Mouse (Mus musculus) megakaryocyte, embryonic 14.5 days (primary cell): ENCODE measurements around the gene Cdt1. TPM values are rescaled to one million over a fixed set of nuclear protein-coding genes. Genes with fewer than 3 reads are reported as not detected.

Experiments
- H3K27me3 ChIP-seq: replicated peaks from 2 replicates; pipeline ENCODE3; 2012; ENCODE audit warnings: inconsistent platforms
- H3K36me3 ChIP-seq: replicated peaks from 2 replicates; pipeline ENCODE3; 2012; ENCODE audit warnings: low read length, inconsistent platforms, mixed read lengths
- H3K4me1 ChIP-seq: 2 replicates; pipeline ENCODE4 v1.6.1; 2012; ENCODE audit warnings: inconsistent platforms
- H3K4me3 ChIP-seq: replicated peaks from 2 replicates; pipeline ENCODE3; 2012; ENCODE audit warnings: moderate library complexity, mild to moderate bottlenecking, inconsistent platforms
- H3K9me3 ChIP-seq: 2 replicates; pipeline ENCODE4 v1.6.1; 2012; ENCODE audit warnings: inconsistent platforms
- FLI1 ChIP-seq: IDR thresholded peaks from 2 replicates; pipeline ENCODE4 v1.6.1; 2012; ENCODE audit warnings: low read length, inconsistent platforms, mixed read lengths
- GATA1 ChIP-seq: IDR thresholded peaks from 3 replicates; pipeline ENCODE4 v1.6.1; 2012; ENCODE audit warnings: mixed read lengths, low read length, inconsistent platforms, borderline replicate concordance
- polyA plus RNA-seq: library from polyadenylated mRNA; stranded (reverse); fragments of >175 nt; gene quantifications from 2 replicates; pipeline ENCODE4 v1.2.3, GENCODE M21; 2012; ENCODE audit warnings: low replicate concordance; ENCODE audit not compliant: insufficient read depth

Gene Cdt1
- polyA plus RNA-seq, 1 experiment, result 68.9 TPM

DNA sequence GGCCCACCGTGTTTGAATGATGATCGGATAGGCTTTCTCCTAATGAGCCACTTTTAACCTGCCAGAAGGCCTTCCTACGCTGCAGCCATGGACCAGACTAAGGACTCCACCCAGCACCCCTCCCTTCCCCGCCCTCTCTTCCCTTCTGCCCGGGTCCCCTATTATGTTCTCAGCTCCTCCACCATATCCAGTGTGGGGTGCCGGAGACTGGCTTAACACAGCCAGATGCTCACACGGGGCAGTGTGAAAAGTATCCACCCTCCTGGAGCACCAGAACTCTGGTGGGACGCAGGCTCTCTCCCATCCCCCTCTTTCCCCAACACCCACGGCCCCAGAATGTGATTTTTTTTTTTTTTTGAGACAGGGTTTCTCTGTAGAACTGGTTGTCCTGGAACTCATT, 5.8 kb downstream of the Cdt1 start:
- H3K4me1 ChIP-seq, result peaks cover 68% of the 10 kb centered on the region

DNA sequence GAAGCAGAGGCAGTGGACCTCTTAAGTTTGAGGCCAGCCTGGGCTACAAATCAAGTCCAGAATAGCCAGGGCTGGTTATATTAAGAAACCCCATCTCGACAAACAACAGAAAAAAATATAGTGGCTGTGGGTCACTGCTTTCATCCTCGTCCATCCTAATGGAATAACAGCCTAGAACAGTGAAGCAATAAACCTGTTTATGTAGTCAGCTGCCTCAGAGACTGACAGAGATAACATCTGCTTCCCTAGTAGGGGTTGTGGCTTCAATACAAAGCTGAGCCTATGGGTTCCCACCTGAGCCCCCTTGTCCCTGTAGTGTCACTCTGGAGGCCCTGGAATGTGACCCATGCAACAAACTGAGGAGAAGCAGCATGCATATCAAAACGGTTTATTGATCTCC, 6.4 kb downstream of the Cdt1 start:
- Histone ChIP-seq H3K36me3 (peaks cover 75% of the 10 kb centered on the region), H3K4me3 (peak overlapping the region; percentile 98), H3K4me1 (peaks cover 63% of the 10 kb centered on the region), H3K27me3 (no peaks in the 10 kb centered on the region), H3K9me3 (no peaks in the 10 kb centered on the region)
- TF ChIP-seq GATA1 (no peak), FLI1 (no peak)

More for the DNA sequence above, 5.8 kb downstream of the Cdt1 start:
- Histone ChIP-seq H3K27me3 (no peaks in the 10 kb centered on the region), H3K9me3 (no peaks in the 10 kb centered on the region), H3K4me3 (no peak overlapping the region), H3K36me3 (peaks cover 72% of the 10 kb centered on the region)
- TF ChIP-seq FLI1 (no peak), GATA1 (no peak)

DNA sequence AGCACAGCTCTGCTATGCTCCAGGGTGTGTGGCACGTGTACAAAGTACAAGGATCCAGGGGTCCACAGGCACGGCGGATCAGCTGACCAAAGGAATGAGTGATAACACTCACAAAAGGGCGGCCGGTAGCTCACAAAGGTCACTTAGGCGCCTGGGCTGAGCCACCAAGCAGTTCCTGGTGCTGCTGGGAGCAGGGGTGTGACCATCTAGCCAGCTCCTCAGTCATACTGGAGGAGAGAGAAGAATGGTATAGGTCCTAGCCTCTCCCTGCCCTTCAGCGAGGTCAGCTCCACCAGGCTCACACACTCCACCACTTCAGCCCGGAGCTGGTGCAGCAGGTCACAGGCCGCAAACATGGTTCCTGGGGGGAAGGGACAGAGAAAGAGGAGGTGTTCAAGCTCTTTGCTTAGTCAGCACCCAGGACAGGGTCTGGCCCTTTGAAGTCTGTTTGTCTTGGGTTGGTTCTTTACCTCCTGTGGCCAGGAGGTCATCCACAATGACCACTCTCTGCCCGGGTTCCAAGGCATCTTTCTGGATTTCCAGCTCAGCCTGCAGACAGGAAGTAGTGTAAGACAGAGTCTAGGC, 6.9 kb downstream of the Cdt1 start:
- Histone ChIP-seq H3K4me1 (peaks cover 61% of the 10 kb centered on the region), H3K36me3 (peaks cover 72% of the 10 kb centered on the region), H3K4me3 (peak overlapping the region; percentile 98), H3K9me3 (no peaks in the 10 kb centered on the region), H3K27me3 (peaks cover under 1% of the 10 kb centered on the region)
- no peak for TF ChIP-seq FLI1
- TF ChIP-seq GATA1, result no peak

DNA sequence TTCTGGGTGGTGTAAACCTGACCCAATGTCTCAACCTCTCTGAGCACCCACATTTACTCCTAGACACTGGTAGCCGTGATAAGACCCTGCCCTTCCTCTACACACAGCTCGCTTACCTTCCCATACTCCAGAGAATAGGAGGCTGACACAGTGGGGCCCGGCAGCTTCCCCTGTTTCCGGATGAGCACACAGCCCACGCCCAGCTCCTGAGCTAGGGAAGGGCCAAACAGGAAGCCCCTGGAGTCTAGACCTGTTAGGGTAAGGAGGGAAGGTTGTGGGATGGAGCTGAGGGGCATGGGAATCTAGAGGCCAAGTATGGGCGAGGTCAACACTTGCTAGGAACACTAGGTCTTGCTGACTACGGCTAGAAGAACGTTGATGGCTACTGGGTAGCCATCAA, 7.5 kb downstream of the Cdt1 start:
- peak overlapping the region; percentile 98 for H3K4me3 ChIP-seq
- peaks cover 68% of the 10 kb centered on the region for H3K36me3 ChIP-seq
- peaks cover 59% of the 10 kb centered on the region for H3K4me1 ChIP-seq
- TF ChIP-seq FLI1 (no peak), GATA1 (no peak)
- H3K9me3 ChIP-seq, result no peaks in the 10 kb centered on the region
- peaks cover 2% of the 10 kb centered on the region for H3K27me3 ChIP-seq

DNA sequence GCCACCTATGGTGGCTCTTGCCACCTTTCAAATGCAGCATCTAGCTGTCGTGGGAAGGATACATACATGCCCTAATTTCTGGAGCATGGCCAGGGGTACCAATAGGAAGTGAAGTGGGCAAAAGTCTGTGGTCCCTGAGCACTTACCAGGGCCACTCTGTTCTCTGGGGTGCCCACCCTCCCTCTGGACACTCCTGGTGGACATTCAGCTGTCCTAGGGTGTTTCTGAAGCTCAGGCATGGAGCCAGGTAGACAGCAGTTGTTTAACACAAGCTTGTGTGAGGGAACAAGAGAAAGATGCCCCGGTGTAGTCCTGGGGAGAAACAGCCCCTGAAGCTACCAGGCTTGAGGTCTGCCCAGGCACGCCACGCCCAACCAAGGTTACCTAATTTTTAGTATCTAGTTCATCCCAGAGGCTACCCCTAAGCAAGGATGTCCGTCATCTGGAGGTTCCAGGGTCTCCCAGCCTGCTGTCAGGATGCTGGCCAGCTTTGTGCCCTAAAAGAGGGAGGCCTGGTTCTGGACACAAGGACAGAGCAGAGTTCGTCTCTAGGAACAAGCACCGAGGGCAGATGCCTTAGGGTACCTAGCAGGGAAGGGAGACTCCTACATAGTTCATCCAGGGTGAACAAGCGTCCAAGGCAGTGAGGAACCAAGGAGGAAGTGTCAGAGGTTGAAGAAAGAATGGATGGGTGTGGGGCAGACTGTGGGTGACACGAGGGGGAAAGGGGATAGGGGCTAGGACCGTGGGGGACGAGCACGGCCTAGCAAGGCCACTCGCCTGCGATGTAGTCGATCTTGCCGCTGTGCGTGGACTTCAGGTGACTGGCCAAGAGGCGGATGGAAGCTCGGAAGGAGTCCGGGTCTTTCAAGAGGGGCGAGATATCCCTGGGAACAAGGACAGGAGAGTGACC, 8.2 kb downstream of the Cdt1 start:
- Histone ChIP-seq H3K36me3 (peaks cover 63% of the 10 kb centered on the region), H3K4me3 (peak overlapping the region; percentile 98), H3K9me3 (no peaks in the 10 kb centered on the region), H3K27me3 (peaks cover 3% of the 10 kb centered on the region), H3K4me1 (peaks cover 62% of the 10 kb centered on the region)
- TF ChIP-seq GATA1 (no peak), FLI1 (no peak)

DNA sequence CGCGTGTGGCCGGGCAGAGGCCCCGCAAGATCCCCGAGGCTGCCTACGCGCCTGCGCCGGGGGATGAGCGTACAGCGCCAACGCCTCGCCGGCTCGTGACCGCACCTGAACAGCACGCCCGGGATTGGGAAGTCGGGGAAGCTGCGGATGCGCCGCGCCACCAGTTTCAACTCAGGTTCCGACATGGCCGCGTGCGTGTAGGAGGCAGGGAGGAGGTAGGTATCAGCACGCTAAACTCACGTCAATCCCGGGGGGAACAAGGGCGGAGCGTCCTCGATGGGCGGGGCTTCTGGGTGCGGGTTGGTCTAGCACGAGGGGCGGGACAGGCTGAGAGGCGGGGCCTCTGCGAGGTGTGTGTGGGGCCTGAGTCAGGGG, 8.8 kb downstream of the Cdt1 start, which contains the start of gene Aprt:
TSS of gene Aprt (minus strand) at position 262 of the 375 bp plus-strand sequence.
- TF ChIP-seq FLI1 (no peak), GATA1 (no peak)
- Histone ChIP-seq H3K4me3 (peak within 1 kb of the TSS; percentile 98), H3K36me3 (peaks cover 61% of the 10 kb centered on the region), H3K4me1 (peaks cover 61% of the 10 kb centered on the region), H3K9me3 (no peaks in the 10 kb centered on the region), H3K27me3 (peaks cover 6% of the 10 kb centered on the region)

DNA sequence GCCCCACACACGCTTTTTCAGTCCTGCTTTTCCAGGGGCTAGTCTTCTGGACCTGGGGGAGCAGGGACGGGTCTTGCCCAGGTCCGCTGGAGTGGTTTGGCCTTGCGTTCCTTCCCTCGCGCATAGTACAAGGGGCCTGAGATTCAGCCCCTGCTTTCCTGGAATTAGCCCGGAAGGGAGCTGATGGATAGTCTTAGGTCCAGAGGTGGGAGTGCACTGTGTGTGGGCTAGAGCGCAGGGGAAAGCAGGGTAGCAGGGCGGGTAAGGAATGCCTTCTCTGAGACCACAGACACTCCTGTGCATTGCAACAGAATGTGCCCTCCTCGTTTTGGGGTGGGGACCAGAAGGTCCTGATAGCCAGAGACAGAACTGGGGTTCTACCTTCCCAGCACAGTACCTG, 9.3 kb downstream of the Cdt1 start:
- peaks cover 6% of the 10 kb centered on the region for H3K27me3 ChIP-seq
- TF ChIP-seq GATA1 (no peak), FLI1 (no peak)
- H3K9me3 ChIP-seq, result no peaks in the 10 kb centered on the region
- peak overlapping the region; percentile 98 for H3K4me3 ChIP-seq
- peaks cover 56% of the 10 kb centered on the region for H3K4me1 ChIP-seq
- peaks cover 57% of the 10 kb centered on the region for H3K36me3 ChIP-seq

DNA sequence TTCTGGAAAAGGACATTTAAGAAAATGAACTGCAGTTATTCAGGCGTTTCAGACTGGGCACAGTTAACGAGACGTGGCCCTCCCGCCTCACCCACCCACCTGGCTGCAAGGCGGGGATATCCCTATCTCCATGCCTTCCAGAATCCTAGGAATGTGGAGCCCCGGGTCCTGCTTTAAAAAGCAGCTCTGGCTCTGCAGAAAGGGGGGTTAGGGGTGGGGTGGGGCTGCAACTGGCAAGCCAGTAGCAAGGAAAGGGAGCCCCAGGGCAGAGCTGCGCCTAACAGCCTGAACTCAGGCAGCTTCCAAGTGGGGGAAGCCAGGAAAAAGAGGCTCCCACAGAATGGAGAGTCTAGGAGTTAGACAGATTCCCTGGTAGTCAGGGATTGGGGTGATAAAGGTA, 11.4 kb downstream of the Cdt1 start:
- Histone ChIP-seq H3K4me1 (peaks cover 59% of the 10 kb centered on the region), H3K27me3 (peaks cover 13% of the 10 kb centered on the region), H3K9me3 (no peaks in the 10 kb centered on the region), H3K4me3 (no peak overlapping the region), H3K36me3 (peaks cover 50% of the 10 kb centered on the region)
- TF ChIP-seq GATA1 (no peak), FLI1 (no peak)

DNA sequence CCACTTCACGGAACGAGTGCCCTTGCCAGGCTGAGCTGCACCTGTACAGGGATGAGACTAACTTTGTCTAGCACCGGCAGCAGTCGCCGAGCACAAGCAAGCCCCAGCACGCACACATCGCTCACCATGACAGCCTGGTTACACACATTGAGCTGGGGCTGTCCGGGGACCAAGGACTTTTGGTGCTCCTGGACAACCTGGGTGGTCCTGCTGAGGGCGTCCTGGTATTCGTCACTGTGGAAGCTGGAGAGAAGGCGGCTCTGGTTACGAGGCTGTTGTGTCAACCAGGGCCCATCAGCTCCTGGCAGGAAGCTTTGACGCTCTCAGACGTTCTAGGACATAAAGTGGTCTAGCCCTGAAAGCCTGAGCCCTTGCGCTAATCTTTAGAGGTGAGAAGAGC, 13.1 kb downstream of the Cdt1 start:
- peaks cover 15% of the 10 kb centered on the region for H3K27me3 ChIP-seq

DNA sequence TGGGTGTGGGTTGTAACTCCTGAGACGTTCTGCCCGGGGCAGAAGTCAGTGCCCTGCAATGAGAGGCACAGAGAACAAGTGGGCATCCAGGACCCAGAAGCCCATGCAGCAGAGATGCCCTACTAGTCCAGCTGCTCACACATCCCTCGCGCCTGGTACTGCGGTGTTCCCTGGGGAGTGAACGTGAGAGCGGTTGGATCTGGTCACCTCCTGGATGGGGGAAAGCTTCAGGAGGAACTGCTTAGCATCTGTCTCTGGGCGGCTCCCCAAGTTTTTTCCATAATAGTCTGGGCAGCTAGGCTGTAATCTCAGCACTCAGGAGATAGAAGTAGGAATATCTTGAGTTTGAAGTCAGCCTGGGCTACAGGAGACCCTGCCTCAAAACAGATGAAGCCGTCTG, 17.2 kb downstream of the Cdt1 start:
- Histone ChIP-seq H3K4me1 (peaks cover 54% of the 10 kb centered on the region), H3K36me3 (peaks cover 57% of the 10 kb centered on the region)

More for the DNA sequence above, 13.1 kb downstream of the Cdt1 start:
- H3K9me3 ChIP-seq, result no peaks in the 10 kb centered on the region
- no peak overlapping the region for H3K4me3 ChIP-seq
- H3K36me3 ChIP-seq, result peaks cover 45% of the 10 kb centered on the region
- no peak for TF ChIP-seq FLI1
- no peak for TF ChIP-seq GATA1
- H3K4me1 ChIP-seq, result peaks cover 59% of the 10 kb centered on the region

More for the DNA sequence above, 17.2 kb downstream of the Cdt1 start:
- no peaks in the 10 kb centered on the region for H3K9me3 ChIP-seq
- TF ChIP-seq GATA1, result no peak
- no peak for TF ChIP-seq FLI1
- peaks cover 13% of the 10 kb centered on the region for H3K27me3 ChIP-seq
- peak overlapping the region; percentile 83 for H3K4me3 ChIP-seq
